Comparison of ENCODE assay signal across 11 mouse cellular contexts in genomic region chr16:33923001-33923316, GRCm38 (mm10). TPM values are rescaled to one million over a fixed set of nuclear protein-coding genes. Genes with fewer than 3 reads are reported as not detected.
DNase-seq lines count a peak whose midpoint lies in the region; ATAC-seq and TF ChIP-seq lines count a peak whose summit lies in the region.
"Had no signal": no experiment of that assay in that cellular context is flagged by ENCODE, and none has a peak within 500 bp of the region (broad histone marks: within the 10 kb centered on the region; RNA-seq: fewer than 3 reads in every experiment).

No protein-coding gene starts in this region.

- H3K4me1 ChIP-seq in heart, embryonic 10.5 days, result peaks cover 53% of the 10 kb centered on the region
- H3K4me1 ChIP-seq in liver, embryonic 11.5 days (replicated peaks; ENCODE audit: control insufficient read depth, insufficient read depth, low read length), result peaks cover 26% of the 10 kb centered on the region
- H3K4me1 ChIP-seq in intestine, embryonic 15.5 days (replicated peaks), result peaks cover 31% of the 10 kb centered on the region
- H3K4me1 ChIP-seq in neural tube, embryonic 15.5 days, result peaks cover 20% of the 10 kb centered on the region
- H3K4me1 ChIP-seq in midbrain, embryonic 14.5 days (ENCODE audit: control insufficient read depth, insufficient read depth, low read length), result no peaks in the 10 kb centered on the region
- H3K4me1 ChIP-seq in forebrain, postnatal 0 days (ENCODE audit: insufficient read depth), result no peaks in the 10 kb centered on the region

- H3K4me2 ChIP-seq in liver, embryonic 11.5 days, result peak overlapping the region; percentile 50
- H3K4me2 ChIP-seq in intestine, embryonic 15.5 days (replicated peaks), result no peak overlapping the region
- no peak overlapping the region for H3K4me2 ChIP-seq in neural tube, embryonic 15.5 days
- H3K4me2 ChIP-seq in midbrain, embryonic 14.5 days (ENCODE audit: low read length), result no peak overlapping the region
- no peak overlapping the region for H3K4me2 ChIP-seq in forebrain, postnatal 0 days (ENCODE audit: low read depth)

- peaks cover 10% of the 10 kb centered on the region; the same call in 1 of the 2 replicates for H3K36me3 ChIP-seq in heart, embryonic 10.5 days
- H3K36me3 ChIP-seq in liver, embryonic 11.5 days (ENCODE audit: control insufficient read depth, insufficient read depth, low read length), result peaks cover 5% of the 10 kb centered on the region; the same call in 1 of the 2 replicates
- H3K36me3 ChIP-seq in intestine, embryonic 15.5 days, result no peaks in the 10 kb centered on the region; the same call in 1 of the 2 replicates
- H3K36me3 ChIP-seq in neural tube, embryonic 15.5 days, result no peaks in the 10 kb centered on the region
- no peaks in the 10 kb centered on the region for H3K36me3 ChIP-seq in midbrain, embryonic 14.5 days (ENCODE audit: control insufficient read depth, insufficient read depth, low read length)
- H3K36me3 ChIP-seq in forebrain, postnatal 0 days (ENCODE audit: insufficient read depth), result no peaks in the 10 kb centered on the region

- 0 out of 2 replicates have a peak overlapping the region, but pooled peaks have one; percentile 32 for H3K9ac ChIP-seq in liver, embryonic 11.5 days (ENCODE audit: low read depth, low read length)
- H3K9ac ChIP-seq in intestine, embryonic 15.5 days, result no peak overlapping the region
- H3K9ac ChIP-seq in neural tube, embryonic 15.5 days (replicated peaks), result no peak overlapping the region
- no peak overlapping the region for H3K9ac ChIP-seq in midbrain, embryonic 14.5 days (replicated peaks; ENCODE audit: low read length)
- no peak overlapping the region for H3K9ac ChIP-seq in forebrain, postnatal 0 days
- H3K9ac ChIP-seq: liver, embryonic 14.5 days had no signal

- WGBS in heart, embryonic 10.5 days, result 45% methylated on average over 5 of the region's 5 CpGs
- WGBS in liver, embryonic 11.5 days, result 35% methylated on average over 5 of the region's 5 CpGs
- 21% methylated on average over 5 of the region's 5 CpGs for WGBS in intestine, embryonic 15.5 days
- 46% methylated on average over 5 of the region's 5 CpGs for WGBS in neural tube, embryonic 15.5 days
- WGBS in midbrain, embryonic 14.5 days, result 86% methylated on average over 5 of the region's 5 CpGs
- 51% methylated on average over 5 of the region's 5 CpGs for WGBS in forebrain, postnatal 0 days

- no peaks in the 10 kb centered on the region for H3K9me3 ChIP-seq in heart, embryonic 10.5 days
- no peaks in the 10 kb centered on the region for H3K9me3 ChIP-seq in liver, embryonic 11.5 days (ENCODE audit: control insufficient read depth, low read length)
- H3K9me3 ChIP-seq in intestine, embryonic 15.5 days, result no peaks in the 10 kb centered on the region
- no peaks in the 10 kb centered on the region for H3K9me3 ChIP-seq in neural tube, embryonic 15.5 days (replicated peaks)
- no peaks in the 10 kb centered on the region for H3K9me3 ChIP-seq in midbrain, embryonic 14.5 days (ENCODE audit: control insufficient read depth, low read length)
- H3K9me3 ChIP-seq in forebrain, postnatal 0 days (ENCODE audit: low read length), result no peaks in the 10 kb centered on the region

- peak overlapping the region; percentile 63 for H3K27ac ChIP-seq in heart, embryonic 10.5 days
- peak overlapping the region; percentile 57 for H3K27ac ChIP-seq in liver, embryonic 11.5 days (ENCODE audit: low read depth, low read length)
- peak overlapping the region; percentile 23 for H3K27ac ChIP-seq in intestine, embryonic 15.5 days
- peak overlapping the region; percentile 54 for H3K27ac ChIP-seq in neural tube, embryonic 15.5 days (replicated peaks)
- no peak overlapping the region for H3K27ac ChIP-seq in midbrain, embryonic 14.5 days (replicated peaks; ENCODE audit: low read depth, low read length)
- no peak overlapping the region for H3K27ac ChIP-seq in forebrain, postnatal 0 days (ENCODE audit: low read depth, low read length)
- H3K27ac ChIP-seq: liver, embryonic 14.5 days had no signal

- no peaks in the 10 kb centered on the region for H3K27me3 ChIP-seq in heart, embryonic 10.5 days (ENCODE audit: insufficient read depth, poor library complexity, severe bottlenecking)
- H3K27me3 ChIP-seq in liver, embryonic 11.5 days (replicated peaks; ENCODE audit: control insufficient read depth, insufficient read depth, low read length), result no peaks in the 10 kb centered on the region
- H3K27me3 ChIP-seq in intestine, embryonic 15.5 days (replicated peaks), result no peaks in the 10 kb centered on the region
- H3K27me3 ChIP-seq in neural tube, embryonic 15.5 days (replicated peaks), result no peaks in the 10 kb centered on the region
- H3K27me3 ChIP-seq in midbrain, embryonic 14.5 days (ENCODE audit: control insufficient read depth, insufficient read depth, low read length), result no peaks in the 10 kb centered on the region
- H3K27me3 ChIP-seq in forebrain, postnatal 0 days (ENCODE audit: insufficient read depth, low read length), result no peaks in the 10 kb centered on the region; the same call in 1 of the 2 replicates

- ATAC-seq in liver, embryonic 11.5 days (replicated peaks; ENCODE audit: low FRiP score), result no peak
- no peak for ATAC-seq in intestine, embryonic 15.5 days
- ATAC-seq in neural tube, embryonic 15.5 days (ENCODE audit: low FRiP score), result no peak
- no peak for ATAC-seq in midbrain, embryonic 14.5 days (ENCODE audit: low FRiP score, low TSS enrichment)
- ATAC-seq in forebrain, postnatal 0 days, result no peak
- ATAC-seq: midbrain, embryonic 16.5 days had no signal

- intact Hi-C loops in heart, postnatal 36 days (cut with DNase I), result no loop called here

- DNase-seq in heart, embryonic 10.5 days (ENCODE audit: low spot score), result no peak
- no peak for DNase-seq in heart, postnatal 36 days
- no peak for DNase-seq in liver, embryonic 11.5 days (ENCODE audit: low spot score)
- DNase-seq in liver, result no peak
- no peak for DNase-seq in midbrain, embryonic 14.5 days
- no peak for DNase-seq in forebrain, postnatal 0 days
- DNase-seq: gastrocnemius, postnatal 14 days had no signal

- no peak for TF ChIP-seq CTCF in forebrain, postnatal 0 days (IDR thresholded peaks at IDR 0.05; ENCODE audit: low read depth)

- H3K4me3 ChIP-seq in heart, embryonic 10.5 days, result no peak overlapping the region
- no peak overlapping the region for H3K4me3 ChIP-seq in liver, embryonic 11.5 days (ENCODE audit: low read depth, low read length)
- no peak overlapping the region for H3K4me3 ChIP-seq in intestine, embryonic 15.5 days (replicated peaks)
- H3K4me3 ChIP-seq in neural tube, embryonic 15.5 days (replicated peaks), result no peak overlapping the region
- H3K4me3 ChIP-seq in midbrain, embryonic 14.5 days (replicated peaks; ENCODE audit: low read depth, low read length), result no peak overlapping the region
- no peak overlapping the region for H3K4me3 ChIP-seq in forebrain, postnatal 0 days (ENCODE audit: low read depth, low read length)

RNA-seq across cellular contexts. Expression of gene Umps, which starts 43.9 kb away (rescaled TPM):
- 52.2 and 76.3 TPM in 2 replicates for polyA plus RNA-seq in heart, embryonic 10.5 days (2016; fragmentation: Nextera tagmentation; extraction: Ambion mirVana)
- total RNA-seq in heart, postnatal 36 days (2021), result 1 to 10 TPM; 7.9 to 8.6 TPM
- polyA plus RNA-seq in liver, embryonic 11.5 days (2014; fragmentation: Nextera tagmentation; extraction: Ambion mirVana), result 104 and 110 TPM in 2 replicates
- polyA plus RNA-seq in intestine, embryonic 15.5 days (2015; fragmentation: Nextera tagmentation; extraction: Ambion mirVana), result 55.9 and 56.0 TPM in 2 replicates
- polyA plus RNA-seq in neural tube, embryonic 15.5 days (2015; fragmentation: Nextera tagmentation; extraction: Ambion mirVana), result 22.8 and 32.5 TPM in 2 replicates
- 19.7 and 28.4 TPM in 2 replicates for polyA plus RNA-seq in midbrain, embryonic 14.5 days (2014; fragmentation: Nextera tagmentation; extraction: Ambion mirVana)
- 26.3 and 28.3 TPM in 2 replicates for total RNA-seq in forebrain, postnatal 0 days (2014; rRNA removed)
- 22.9 and 24.7 TPM in 2 replicates for polyA plus RNA-seq in forebrain, postnatal 0 days (2015; fragmentation: Nextera tagmentation; extraction: Ambion mirVana)

Comparison
In these comparisons a context has a peak if more than half of its experiments do, and no peak if none do; other contexts are left out.
1. H3K27ac ChIP-seq: peak in heart, embryonic 10.5 days (single experiment), liver, embryonic 11.5 days (single experiment), intestine, embryonic 15.5 days (single experiment) and neural tube, embryonic 15.5 days (single experiment); none in midbrain, embryonic 14.5 days (single experiment) and forebrain, postnatal 0 days (single experiment).